Mouse (Mus musculus) small intestine, adult 2 months (tissue): ENCODE measurements around the gene Cntfr. TPM values are rescaled to one million over a fixed set of nuclear protein-coding genes. Genes with fewer than 3 reads are reported as not detected.

Experiments used
- H3K27ac ChIP-seq: fragments of 200-500 bp; 2 replicates; pipeline ENCODE4 v1.5.1; 2012; ENCODE audit warnings: low read depth, low read length, control low read depth, inconsistent platforms; ENCODE audit not compliant: insufficient read depth
- H3K27me3 ChIP-seq: fragments of 200-500 bp; 2 replicates; pipeline ENCODE4 v1.6.1; 2012; ENCODE audit warnings: mild to moderate bottlenecking, moderate library complexity, low read length, inconsistent platforms; ENCODE audit not compliant: control insufficient read depth, insufficient read depth
- H3K36me3 ChIP-seq: fragments of 200-500 bp; 2 replicates; pipeline ENCODE4 v1.6.1; 2012; ENCODE audit warnings: mild to moderate bottlenecking, low read length, control low read depth, inconsistent platforms; ENCODE audit not compliant: control insufficient read depth, insufficient read depth
- H3K4me1 ChIP-seq: fragments of 200-500 bp; 2 replicates; pipeline ENCODE4 v1.6.1; 2012; ENCODE audit warnings: low read length, inconsistent platforms, mixed read lengths; ENCODE audit not compliant: control insufficient read depth, insufficient read depth, insufficient read length
- H3K4me3 ChIP-seq: fragments of 200-500 bp; 2 replicates; pipeline ENCODE4 v1.5.1; 2012; ENCODE audit warnings: low read depth, mild to moderate bottlenecking, control low read depth, inconsistent platforms, low read length, moderate library complexity
- CTCF ChIP-seq: fragments of 200-500 bp; IDR thresholded peaks from 2 replicates; pipeline ENCODE4 v1.5.1; 2012; ENCODE audit warnings: low read depth, mild to moderate bottlenecking, control low read depth, inconsistent platforms, low read length, moderate library complexity, mixed read lengths; ENCODE audit not compliant: insufficient replicate concordance, insufficient read length; ENCODE audit errors: extremely low read depth
- POLR2A ChIP-seq: fragments of 200-500 bp; IDR thresholded peaks from 2 replicates; pipeline ENCODE4 v1.6.1; 2012; ENCODE audit warnings: low read depth, mild to moderate bottlenecking, control low read depth, inconsistent platforms, low read length, moderate library complexity
- WGBS: fragments of 180-500 bp; shearing (Covaris S2); methylation state at CpG from one replicate; pipeline ENCODE4 v1.1.7; 2018; 5-methylcytosine and 5-hydroxymethylcytosine counted together
- polyA plus RNA-seq: library from polyadenylated mRNA; depleted of rRNA; stranded (reverse); fragments of >200 nt; gene quantifications from 2 replicates; pipeline ENCODE4 v1.2.3, GENCODE M21; 2012

The Cntfr gene
- polyA plus RNA-seq, 1 experiment = 1.7 TPM

DNA sequence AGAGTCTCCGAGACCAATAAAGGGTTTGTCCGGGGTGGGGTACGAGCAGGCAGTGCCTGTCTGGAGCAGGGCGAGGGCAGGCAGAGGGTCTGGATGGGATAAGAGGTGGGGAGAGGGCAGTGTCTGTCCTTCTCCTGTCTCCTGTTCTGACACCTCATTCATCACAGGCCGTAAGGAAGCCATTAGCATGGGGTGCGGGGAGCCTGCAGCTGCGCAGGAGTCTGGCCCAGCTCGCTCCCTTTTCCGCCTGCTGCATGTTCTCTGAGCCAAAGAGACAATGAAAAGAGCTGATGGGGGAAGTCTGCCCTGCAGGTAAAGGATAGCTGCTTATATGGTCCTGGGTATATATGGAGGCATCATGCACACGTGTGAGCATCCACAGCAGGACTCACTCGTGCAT is 34.2 kb downstream of the Cntfr start:
- H3K27ac ChIP-seq = no peak overlapping the region
- no peaks in the 10 kb centered on the region for H3K36me3 ChIP-seq
- H3K27me3 ChIP-seq = no peaks in the 10 kb centered on the region
- H3K4me3 ChIP-seq = no peak overlapping the region
- 79% methylated on average over 11 of the region's 11 CpGs for WGBS
- peaks cover 7% of the 10 kb centered on the region; the same call in 1 of the 2 replicates for H3K4me1 ChIP-seq
- TF ChIP-seq CTCF = no peak
- TF ChIP-seq POLR2A = no peak

DNA sequence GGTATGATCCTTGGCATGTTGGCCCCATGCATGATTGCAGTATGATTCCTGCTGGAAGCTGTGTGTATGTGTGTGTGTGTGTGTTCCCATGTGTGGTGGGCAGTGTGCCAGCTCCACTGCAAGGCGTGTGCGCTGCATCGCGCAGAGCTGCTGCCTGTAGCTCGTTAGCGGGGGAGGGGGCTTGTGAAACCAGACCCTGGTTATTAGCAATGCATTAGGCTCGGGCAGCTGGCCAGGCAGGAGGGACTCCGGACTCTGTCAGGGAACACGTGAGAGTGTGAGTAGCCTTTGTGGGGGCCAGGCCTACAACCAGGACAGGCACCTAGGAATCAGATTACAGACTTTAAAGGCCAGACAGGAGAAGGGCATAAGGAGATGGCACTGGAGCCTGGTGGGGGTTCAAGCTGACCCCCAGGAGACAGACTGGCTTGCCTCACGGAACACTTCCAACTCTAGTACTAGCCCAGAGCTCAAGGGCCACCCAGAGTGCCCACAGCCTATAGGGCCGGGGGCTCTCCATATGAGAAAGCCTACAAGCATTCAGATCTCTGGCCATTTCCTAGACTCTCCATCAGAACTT is 35.9 kb downstream of the Cntfr start:
- Histone ChIP-seq H3K27ac (no peak overlapping the region), H3K27me3 (no peaks in the 10 kb centered on the region), H3K4me3 (no peak overlapping the region), H3K4me1 (peaks cover 7% of the 10 kb centered on the region; the same call in 1 of the 2 replicates), H3K36me3 (no peaks in the 10 kb centered on the region)
- WGBS = 51% methylated on average over 11 of the region's 11 CpGs
- TF ChIP-seq POLR2A = no peak
- TF ChIP-seq CTCF = no peak

GRCm38 (mm10) chr4:41659556-41659955 is 37.3 kb downstream of the Cntfr start:
- H3K4me3 ChIP-seq = no peak overlapping the region
- H3K4me1 ChIP-seq = peaks cover 7% of the 10 kb centered on the region; the same call in 1 of the 2 replicates
- TF ChIP-seq CTCF = no peak
- TF ChIP-seq POLR2A = no peak
- no peak overlapping the region for H3K27ac ChIP-seq
- H3K36me3 ChIP-seq = no peaks in the 10 kb centered on the region
- no peaks in the 10 kb centered on the region for H3K27me3 ChIP-seq
- 82% methylated on average over 13 of the region's 13 CpGs for WGBS

- Histone ChIP-seq H3K27me3 (no peaks in the 10 kb centered on the region), H3K4me3 (no peak overlapping the region), H3K36me3 (no peaks in the 10 kb centered on the region), H3K4me1 (peaks cover 7% of the 10 kb centered on the region; the same call in 1 of the 2 replicates), H3K27ac (no peak overlapping the region)
- no peak for TF ChIP-seq CTCF
- 14% methylated on average over 24 of the region's 25 CpGs for WGBS
Measured at GRCm38 (mm10) chr4:41658566-41659384, 38.1 kb downstream of the Cntfr start.

GRCm38 (mm10) chr4:41655525-41655924 is 41.4 kb downstream of the Cntfr start:
- Histone ChIP-seq H3K27ac (no peak overlapping the region), H3K27me3 (no peaks in the 10 kb centered on the region), H3K4me1 (peaks cover 7% of the 10 kb centered on the region; the same call in 1 of the 2 replicates), H3K4me3 (no peak overlapping the region), H3K36me3 (no peaks in the 10 kb centered on the region)
- 83% methylated on average over 2 of the region's 2 CpGs for WGBS
- TF ChIP-seq POLR2A (no peak), CTCF (no peak)

DNA sequence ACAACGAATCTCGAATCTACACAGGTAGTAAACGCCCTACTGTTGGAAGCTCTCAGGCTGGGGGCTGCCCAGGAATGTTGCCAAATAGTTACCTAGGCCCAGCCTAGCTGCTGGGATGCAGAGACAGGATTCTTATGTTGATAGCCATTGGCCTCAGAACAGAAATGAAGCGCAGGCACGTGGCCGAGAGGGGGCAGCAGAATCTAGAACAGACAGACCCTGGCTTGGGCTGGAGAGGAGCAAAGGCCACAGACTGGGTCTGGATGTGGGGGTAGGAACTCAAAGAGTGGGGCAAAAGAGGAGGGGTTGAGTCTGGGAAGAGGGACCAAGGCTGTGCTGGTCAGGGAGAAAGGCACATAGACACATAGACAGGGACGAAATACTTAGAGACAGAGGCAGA is 42.7 kb downstream of the Cntfr start:
- H3K4me3 ChIP-seq = no peak overlapping the region
- peaks cover 7% of the 10 kb centered on the region; the same call in 1 of the 2 replicates for H3K4me1 ChIP-seq
- TF ChIP-seq CTCF = peak; percentile 47; the same call in 1 of the 2 replicates
- TF ChIP-seq POLR2A = no peak
- H3K27me3 ChIP-seq = no peaks in the 10 kb centered on the region
- H3K27ac ChIP-seq = no peak overlapping the region
- 16% methylated on average over 7 of the region's 7 CpGs for WGBS
- H3K36me3 ChIP-seq = no peaks in the 10 kb centered on the region

GRCm38 (mm10) chr4:41653730-41654129 is 43.2 kb downstream of the Cntfr start:
- peaks cover 6% of the 10 kb centered on the region; the same call in 1 of the 2 replicates for H3K4me1 ChIP-seq

More at GRCm38 (mm10) chr4:41653730-41654129, 43.2 kb downstream of the Cntfr start:
- Histone ChIP-seq H3K27ac (no peak overlapping the region), H3K27me3 (no peaks in the 10 kb centered on the region), H3K36me3 (no peaks in the 10 kb centered on the region), H3K4me3 (no peak overlapping the region)
- no peak for TF ChIP-seq CTCF
- TF ChIP-seq POLR2A = no peak
- 54% methylated on average over 6 of the region's 6 CpGs for WGBS
